Comparison of ENCODE assay signal across 10 mouse cellular contexts in genomic region chr16:77060166-77060565, GRCm38 (mm10). TPM values are rescaled to one million over a fixed set of nuclear protein-coding genes. Genes with fewer than 3 reads are reported as not detected.
DNase-seq lines count a peak whose midpoint lies in the region; TF ChIP-seq lines count a peak whose summit lies in the region.
"Had no signal": no experiment of that assay in that cellular context is flagged by ENCODE, and none has a peak within 500 bp of the region (broad histone marks: within the 10 kb centered on the region; RNA-seq: fewer than 3 reads in every experiment).

No protein-coding gene starts in this region.

- no peak overlapping the region for H3K4me3 ChIP-seq in MEL (ENCODE audit: control insufficient read depth in 1 of 2, insufficient read depth in 1 of 2, low read depth in 2 of 2, low read length in 2 of 2)
- H3K4me3 ChIP-seq: heart, embryonic 13.5 days had no signal

- H3K79me2 ChIP-seq in MEL (ENCODE audit: control insufficient read depth, insufficient read depth, low read length, poor library complexity), result no peaks in the 10 kb centered on the region

- TF ChIP-seq EP300 in MEL (IDR thresholded peaks at IDR 0.05; ENCODE audit: low read depth in 1 of 2, low read length in 2 of 2), result no peak

- no peaks in the 10 kb centered on the region for H3K4me1 ChIP-seq in MEL (ENCODE audit: control insufficient read depth in 1 of 2, insufficient read depth in 2 of 2, low read length in 2 of 2)
- H3K4me1 ChIP-seq: heart, embryonic 13.5 days had no signal

- no peak for TF ChIP-seq RAD21 in MEL (IDR thresholded peaks at IDR 0.05; ENCODE audit: low read depth, low read length)

- peaks cover 0 to 9% of the 10 kb centered on the region in 2 experiments; a peak in 2 of 4 replicates for H3K36me3 ChIP-seq in MEL (ENCODE audit: control insufficient read depth in 1 of 2, insufficient read depth in 2 of 2, low read length in 2 of 2)

- DNase-seq in heart, adult 11 months, result peak; percentile 96
- no peak for DNase-seq in heart, postnatal 10 days
- peak; percentile 31 for DNase-seq in MEL (ENCODE audit: low read depth, low spot score)
- peak; percentile 14 for DNase-seq in heart, postnatal 25 days (ENCODE audit: low spot score)
- DNase-seq in spleen, postnatal 14 days (ENCODE audit: low spot score in 2 of 2), result peak; percentile 59 to 74
- no peak for DNase-seq in frontal cortex, postnatal 14 days (ENCODE audit: low spot score in 2 of 2)
- no peak for DNase-seq in kidney, adult 8-10 months
- no peak for DNase-seq in Muller cell, postnatal 12 days (ENCODE audit: inconsistent ontology term)
- DNase-seq: cerebellum, adult 9-10 months had no signal

- H3K27ac ChIP-seq in MEL (ENCODE audit: control insufficient read depth, low read depth, low read length), result no peak overlapping the region
- H3K27ac ChIP-seq: heart, embryonic 13.5 days had no signal

- no peaks in the 10 kb centered on the region for H3K9me3 ChIP-seq in MEL (replicated peaks; ENCODE audit: insufficient read depth, low read length)
- H3K9me3 ChIP-seq: heart, embryonic 13.5 days had no signal

- no peak for TF ChIP-seq POLR2A in MEL (IDR thresholded peaks at IDR 0.05; ENCODE audit: control insufficient read depth in 1 of 2, insufficient read depth in 1 of 2, low read depth in 1 of 2, low read length in 2 of 2, poor library complexity in 1 of 2)

- no peak for TF ChIP-seq CTCF in MEL (IDR thresholded peaks at IDR 0.05 in 2 of 3, conservative IDR thresholded peaks at IDR 0.05 in 1 of 3; ENCODE audit: control insufficient read depth in 1 of 3, insufficient read depth in 1 of 3, low read depth in 2 of 3, low read length in 3 of 3, poor library complexity in 1 of 3, severe bottlenecking in 1 of 3)

- no peak overlapping the region for H3K9ac ChIP-seq in MEL (ENCODE audit: control insufficient read depth, low read depth, low read length, poor library complexity, severe bottlenecking)
- H3K9ac ChIP-seq: heart, embryonic 13.5 days had no signal

- no peaks in the 10 kb centered on the region for H3K27me3 ChIP-seq in MEL (ENCODE audit: control insufficient read depth in 1 of 2, insufficient read depth in 2 of 2, low read length in 2 of 2)
- H3K27me3 ChIP-seq: heart, embryonic 13.5 days had no signal

- intact Hi-C loops in heart, postnatal 10 days (cut with DNase I), result no loop called here
- intact Hi-C loops in heart, postnatal 25 days (cut with DNase I), result loop anchor here (5.0 kb wide), 1 partner anchor 43 kb away; no protein-coding TSS in a partner anchor

TF ChIP-seq in MEL, 35 proteins besides CTCF, POLR2A, EP300 and RAD21:
- TF ChIP-seq SMC3 (IDR thresholded peaks at IDR 0.05; ENCODE audit: low read depth, low read length), result no peak
- no peak for TF ChIP-seq NRF1 (IDR thresholded peaks at IDR 0.05; ENCODE audit: insufficient read depth, low read depth, low read length, poor library complexity, severe bottlenecking)
- TF ChIP-seq MEF2A (IDR thresholded peaks at IDR 0.05; ENCODE audit: extremely low read depth, insufficient replicate concordance, low read depth, low read length, poor library complexity, severe bottlenecking), result no peak
- no peak for TF ChIP-seq MXI1 (IDR thresholded peaks at IDR 0.05; ENCODE audit: low read depth, low read length)
- TF ChIP-seq E2F4 (IDR thresholded peaks at IDR 0.05; ENCODE audit: borderline replicate concordance, low read depth, low read length), result no peak
- no peak for TF ChIP-seq TAL1 (IDR thresholded peaks at IDR 0.05; ENCODE audit: low read length)
- TF ChIP-seq MAX (IDR thresholded peaks at IDR 0.05; ENCODE audit: low read length), result no peak
- TF ChIP-seq HCFC1 (IDR thresholded peaks at IDR 0.05; ENCODE audit: low read depth, low read length), result no peak
- TF ChIP-seq ZKSCAN1 (IDR thresholded peaks at IDR 0.05; ENCODE audit: low read depth, low read length), result no peak

RNA-seq across cellular contexts. Expression of gene Usp25, which starts 46.7 kb away (rescaled TPM):
- 10 to 100 TPM; 80.7 to 84.4 TPM for total RNA-seq in heart, postnatal 10 days (2021)
- total RNA-seq in MEL (2012; rRNA removed), result 45.5 and 45.6 TPM in 2 replicates
- polyA plus RNA-seq in MEL (2012; ENCODE audit: insufficient read depth in 1 of 2, insufficient read length in 2 of 2, low read depth in 1 of 2, low replicate concordance in 2 of 2, missing spikeins in 1 of 2), result 10 to 100 TPM in 1 of 2 experiments, not detected in 1; 43.0 TPM
- 10 to 100 TPM; 78.2 to 83.5 TPM for total RNA-seq in heart, postnatal 25 days (2021)

Comparison
In these comparisons a context has a peak if more than half of its experiments do, and no peak if none do; other contexts are left out.
1. DNase-seq: peak in heart, adult 11 months (single experiment), MEL (single experiment), heart, postnatal 25 days (single experiment) and spleen, postnatal 14 days (2 of 2); none in heart, postnatal 10 days (0 of 2), frontal cortex, postnatal 14 days (0 of 2), kidney, adult 8-10 months (0 of 2) and Muller cell, postnatal 12 days (single experiment).